Mouse (Mus musculus): ENCODE data around the gene Ptcd2. TPM values are rescaled to one million over a fixed set of nuclear protein-coding genes. Genes with fewer than 3 reads are reported as not detected.

Gene Ptcd2
- polyA plus RNA-seq, 1 experiment from 2014 or later = 56.0 TPM

- Histone ChIP-seq H3K36me3 (ENCODE audit: control insufficient read depth, insufficient read depth, low read length) (no peaks in the 10 kb centered on the region), H3K9me3 (replicated peaks; ENCODE audit: control insufficient read depth, low read length, poor library complexity, severe bottlenecking) (no peaks in the 10 kb centered on the region), H3K9ac (ENCODE audit: low read depth, low read length) (no peak overlapping the region), H3K4me1 (ENCODE audit: control insufficient read depth, insufficient read depth, low read length) (peaks cover 18% of the 10 kb centered on the region), H3K27me3 (ENCODE audit: control insufficient read depth, insufficient read depth, low read depth, low read length) (no peaks in the 10 kb centered on the region), H3K27ac (ENCODE audit: low read length) (peak overlapping the region; percentile 74), H3K4me3 (ENCODE audit: low read depth, low read length) (no peak overlapping the region), H3K4me2 (ENCODE audit: low read length) (peak overlapping the region; percentile 20; the same call in 1 of the 2 replicates)
- ATAC-seq = peak; percentile 52
- 40% methylated on average over 12 of the region's 12 CpGs for WGBS
Measured at GRCm38 (mm10) chr13:99283916-99284315, 60.6 kb downstream of the Ptcd2 start.

DNA sequence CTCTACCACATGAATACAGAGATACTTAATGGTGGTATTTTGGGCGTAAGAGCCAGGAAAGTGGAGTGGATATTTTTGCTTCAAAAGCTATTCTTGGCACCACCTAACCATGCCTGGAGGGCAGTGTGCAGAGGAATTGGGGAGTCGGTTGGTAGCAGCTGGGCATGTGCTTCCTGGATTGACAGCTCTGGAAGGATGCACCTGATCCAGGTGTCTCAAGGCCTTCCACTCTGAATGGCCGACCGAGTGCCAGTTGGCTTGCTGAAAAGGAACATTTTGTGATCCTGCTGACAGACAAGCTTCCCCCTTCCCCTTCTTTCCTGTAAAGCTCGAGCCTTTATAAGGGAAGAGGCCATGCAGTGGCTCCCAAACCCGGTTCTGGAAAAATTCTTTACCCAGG, 61.5 kb downstream of the Ptcd2 start:
- H3K9me3 ChIP-seq (replicated peaks; ENCODE audit: control insufficient read depth, low read length, poor library complexity, severe bottlenecking) = no peaks in the 10 kb centered on the region
- no peaks in the 10 kb centered on the region for H3K27me3 ChIP-seq (ENCODE audit: control insufficient read depth, insufficient read depth, low read depth, low read length)
- no peak overlapping the region for H3K4me3 ChIP-seq (ENCODE audit: low read depth, low read length)
- peaks cover 18% of the 10 kb centered on the region for H3K4me1 ChIP-seq (ENCODE audit: control insufficient read depth, insufficient read depth, low read length)
- no peak for ATAC-seq
- WGBS = 80% methylated on average over 6 of the region's 6 CpGs
- no peaks in the 10 kb centered on the region for H3K36me3 ChIP-seq (ENCODE audit: control insufficient read depth, insufficient read depth, low read length)
- no peak overlapping the region for H3K4me2 ChIP-seq (ENCODE audit: low read length)
- H3K9ac ChIP-seq (ENCODE audit: low read depth, low read length) = no peak overlapping the region
- H3K27ac ChIP-seq (ENCODE audit: low read length) = peak overlapping the region; percentile 74

GRCm38 (mm10) chr13:99279351-99279750, 65.2 kb downstream of the Ptcd2 start:
- no peak overlapping the region for H3K9ac ChIP-seq (ENCODE audit: low read depth, low read length)
- H3K27ac ChIP-seq (ENCODE audit: low read length) = no peak overlapping the region
- H3K4me1 ChIP-seq (ENCODE audit: control insufficient read depth, insufficient read depth, low read length) = peaks cover 5% of the 10 kb centered on the region
- no peaks in the 10 kb centered on the region for H3K27me3 ChIP-seq (ENCODE audit: control insufficient read depth, insufficient read depth, low read depth, low read length)
- no peak overlapping the region for H3K4me3 ChIP-seq (ENCODE audit: low read depth, low read length)
- H3K36me3 ChIP-seq (ENCODE audit: control insufficient read depth, insufficient read depth, low read length) = no peaks in the 10 kb centered on the region
- H3K9me3 ChIP-seq (replicated peaks; ENCODE audit: control insufficient read depth, low read length, poor library complexity, severe bottlenecking) = no peaks in the 10 kb centered on the region
- ATAC-seq = no peak
- whole genome bisulfite sequencing = 67% methylated on average over 10 of the region's 10 CpGs
- H3K4me2 ChIP-seq (ENCODE audit: low read length) = no peak overlapping the region

- Histone ChIP-seq H3K36me3 (ENCODE audit: control insufficient read depth, insufficient read depth, low read length) (no peaks in the 10 kb centered on the region), H3K4me2 (ENCODE audit: low read length) (no peak overlapping the region), H3K4me3 (ENCODE audit: low read depth, low read length) (no peak overlapping the region), H3K9ac (ENCODE audit: low read depth, low read length) (no peak overlapping the region), H3K27me3 (ENCODE audit: control insufficient read depth, insufficient read depth, low read depth, low read length) (no peaks in the 10 kb centered on the region), H3K27ac (ENCODE audit: low read length) (no peak overlapping the region), H3K9me3 (replicated peaks; ENCODE audit: control insufficient read depth, low read length, poor library complexity, severe bottlenecking) (no peaks in the 10 kb centered on the region), H3K4me1 (ENCODE audit: control insufficient read depth, insufficient read depth, low read length) (peaks cover 3% of the 10 kb centered on the region)
- 83% methylated on average over 6 of the region's 6 CpGs for WGBS
- ATAC-seq = no peak
Measured at GRCm38 (mm10) chr13:99278511-99278910, 66.0 kb downstream of the Ptcd2 start.

- Histone ChIP-seq H3K27ac (ENCODE audit: low read length) (no peak overlapping the region), H3K4me3 (ENCODE audit: low read depth, low read length) (no peak overlapping the region), H3K9me3 (replicated peaks; ENCODE audit: control insufficient read depth, low read length, poor library complexity, severe bottlenecking) (no peaks in the 10 kb centered on the region), H3K4me1 (ENCODE audit: control insufficient read depth, insufficient read depth, low read length) (no peaks in the 10 kb centered on the region), H3K9ac (ENCODE audit: low read depth, low read length) (no peak overlapping the region), H3K36me3 (ENCODE audit: control insufficient read depth, insufficient read depth, low read length) (no peaks in the 10 kb centered on the region), H3K27me3 (ENCODE audit: control insufficient read depth, insufficient read depth, low read depth, low read length) (no peaks in the 10 kb centered on the region), H3K4me2 (ENCODE audit: low read length) (no peak overlapping the region)
- no peak for ATAC-seq
- 99% methylated on average over 3 of the region's 3 CpGs for WGBS
Measured at GRCm38 (mm10) chr13:99277521-99277920, 67.0 kb downstream of the Ptcd2 start.

DNA sequence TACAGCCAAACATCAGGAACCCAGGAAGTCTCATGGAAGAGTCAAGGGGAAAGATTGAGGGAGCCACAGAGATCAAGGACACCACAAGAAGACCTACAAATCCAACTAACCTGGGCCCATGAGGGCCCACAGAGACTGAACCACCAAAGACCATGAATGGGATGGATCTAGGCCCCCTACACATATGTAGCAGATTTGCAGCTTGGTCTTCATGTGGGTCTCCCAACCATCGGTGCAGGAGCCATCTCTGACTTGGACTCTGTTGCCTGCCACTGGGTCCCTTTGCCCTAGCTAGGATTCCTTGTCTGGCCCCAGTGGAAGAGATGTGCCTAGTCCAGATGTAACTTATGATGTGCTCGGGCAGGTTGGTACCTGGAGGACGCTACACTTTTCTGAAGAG, 72.5 kb downstream of the Ptcd2 start:
- no peak overlapping the region for H3K27ac ChIP-seq (ENCODE audit: low read length)
- no peaks in the 10 kb centered on the region for H3K27me3 ChIP-seq (ENCODE audit: control insufficient read depth, insufficient read depth, low read depth, low read length)
- H3K36me3 ChIP-seq (ENCODE audit: control insufficient read depth, insufficient read depth, low read length) = no peaks in the 10 kb centered on the region
- 91% methylated on average over 3 of the region's 3 CpGs for WGBS
- no peaks in the 10 kb centered on the region for H3K4me1 ChIP-seq (ENCODE audit: control insufficient read depth, insufficient read depth, low read length)
- ATAC-seq = no peak
- no peak overlapping the region for H3K4me2 ChIP-seq (ENCODE audit: low read length)
- no peak overlapping the region for H3K9ac ChIP-seq (ENCODE audit: low read depth, low read length)
- no peaks in the 10 kb centered on the region for H3K9me3 ChIP-seq (replicated peaks; ENCODE audit: control insufficient read depth, low read length, poor library complexity, severe bottlenecking)
- no peak overlapping the region for H3K4me3 ChIP-seq (ENCODE audit: low read depth, low read length)

Other genes starting within 250 kb of the Ptcd2 start
- 0.73 and 0.85 TPM in 2 replicates for gene Zfp366, start 159.9 kb downstream of the Ptcd2 start, polyA plus RNA-seq (2015; fragmentation: Nextera tagmentation; extraction: Ambion mirVana)
- 39.6 and 44.4 TPM in 2 replicates for gene Mrps27, start 81 bp upstream of the Ptcd2 start, polyA plus RNA-seq (2015; fragmentation: Nextera tagmentation; extraction: Ambion mirVana)
- gene Map1b, start 171.8 kb upstream of the Ptcd2 start, polyA plus RNA-seq (2015; fragmentation: Nextera tagmentation; extraction: Ambion mirVana) = 1,966 and 2,233 TPM in 2 replicates

Measured in midbrain, embryonic 16.5 days (tissue).